Mouse (Mus musculus) myocyte (in vitro differentiated cells): ENCODE results near the gene Pdhx. TPM values are rescaled to one million over a fixed set of nuclear protein-coding genes. Genes with fewer than 3 reads are reported as not detected.

Experiments used
- H3K27me3 ChIP-seq: one replicate; pipeline ENCODE4 v1.6.1; 2011; ENCODE audit not compliant: control insufficient read depth, insufficient read depth, insufficient read length
- H3K36me3 ChIP-seq: one replicate; pipeline ENCODE4 v1.6.1; 2011; ENCODE audit not compliant: control insufficient read depth, insufficient read depth
- H3K4me2 ChIP-seq: one replicate; pipeline ENCODE4 v1.6.1; 2011; ENCODE audit warnings: low read depth, control low read depth
- H3K4me3 ChIP-seq: one replicate; pipeline ENCODE4 v1.5.1; 2011; ENCODE audit warnings: mild to moderate bottlenecking, control low read depth, moderate library complexity
- H3K79me2 ChIP-seq: one replicate; pipeline ENCODE4 v1.6.1; 2011; ENCODE audit not compliant: control insufficient read depth, insufficient read depth
- H3ac ChIP-seq: one replicate; pipeline ENCODE4 v1.6.1; 2011; ENCODE audit not compliant: control insufficient read depth, insufficient read length
- CEBPB ChIP-seq: IDR thresholded peaks from 2 replicates; pipeline ENCODE4 v1.6.1; 2011; ENCODE audit warnings: mild to moderate bottlenecking, moderate library complexity; ENCODE audit not compliant: poor library complexity, insufficient read depth, severe bottlenecking
- E2F4 ChIP-seq: IDR thresholded peaks from one replicate; pipeline ENCODE4 v1.6.1; 2011; ENCODE audit warnings: mild to moderate bottlenecking, control low read depth, moderate library complexity; ENCODE audit not compliant: insufficient read depth
- MAX ChIP-seq: IDR thresholded peaks from one replicate; pipeline ENCODE4 v1.6.1; 2011; ENCODE audit warnings: low read depth, mild to moderate bottlenecking, control low read depth
- MYOD1 ChIP-seq, 3 experiments: IDR thresholded peaks; one replicate each; pipeline ENCODE4 v1.6.1; 2011; ENCODE audit warnings: control low read depth in 2 of 3, low read depth in 2 of 3, mild to moderate bottlenecking in 2 of 3, moderate library complexity in 1 of 3; ENCODE audit not compliant: insufficient read length in 2 of 3, control insufficient read depth in 1 of 3
- MYOG ChIP-seq, 3 experiments: IDR thresholded peaks; one replicate each; pipeline ENCODE4 v1.6.1; 2011; ENCODE audit warnings: control low read depth in 2 of 3, low read depth in 2 of 3, mild to moderate bottlenecking in 2 of 3; ENCODE audit not compliant: insufficient read length in 2 of 3, control insufficient read depth in 1 of 3, insufficient read depth in 1 of 3
- POLR2A ChIP-seq: IDR thresholded peaks from one replicate; pipeline ENCODE4 v1.6.1; 2011; ENCODE audit warnings: low read depth, mild to moderate bottlenecking, control low read depth, moderate library complexity; ENCODE audit not compliant: insufficient read length
- POLR2AphosphoS2 ChIP-seq: IDR thresholded peaks from one replicate; pipeline ENCODE4 v1.6.1; 2011; ENCODE audit warnings: low read depth, control low read depth; ENCODE audit not compliant: insufficient read length
- REST ChIP-seq: IDR thresholded peaks from one replicate; pipeline ENCODE4 v1.6.1; 2011; ENCODE audit warnings: mild to moderate bottlenecking, control low read depth, moderate library complexity; ENCODE audit not compliant: insufficient read depth, insufficient read length
- SRF ChIP-seq: IDR thresholded peaks from one replicate; pipeline ENCODE4 v1.6.1; 2011; ENCODE audit warnings: low read depth; ENCODE audit not compliant: control insufficient read depth, insufficient read length
- TCF12 ChIP-seq: IDR thresholded peaks from one replicate; pipeline ENCODE4 v1.6.1; 2011; ENCODE audit warnings: mild to moderate bottlenecking, control low read depth; ENCODE audit not compliant: poor library complexity, insufficient read depth, severe bottlenecking
- TCF3 ChIP-seq: IDR thresholded peaks from one replicate; pipeline ENCODE4 v1.6.1; 2011; ENCODE audit warnings: low read depth, control low read depth; ENCODE audit not compliant: insufficient read length
- USF1 ChIP-seq: IDR thresholded peaks from one replicate; pipeline ENCODE4 v1.6.1; 2011; ENCODE audit warnings: low read depth, mild to moderate bottlenecking, control low read depth, moderate library complexity
- polyA plus RNA-seq: library from polyadenylated mRNA; unstranded; fragments of >200 nt; fragmentation: generic; extraction: Trizol; gene quantifications from one replicate; pipeline ENCODE4 v1.2.1, GENCODE M21; 2012; ENCODE audit warnings: missing spikeins

Gene Pdhx
- polyA plus RNA-seq, 1 experiment = 37.4 TPM

GRCm38 (mm10) chr2:103058266-103058665, 15.0 kb downstream of the Pdhx start:
- TF ChIP-seq POLR2AphosphoS2 (no peak), SRF (no peak), USF1 (no peak), REST (no peak), E2F4 (no peak), MYOG (IDR thresholded peaks at IDR 0.05; ENCODE audit: control insufficient read depth in 1 of 3, insufficient read depth in 1 of 3, insufficient read length in 2 of 3, low read depth in 2 of 3) (no peak), POLR2A (no peak), TCF3 (no peak), MYOD1 (IDR thresholded peaks at IDR 0.05; ENCODE audit: control insufficient read depth in 1 of 3, insufficient read length in 2 of 3, low read depth in 2 of 3) (no peak), MAX (no peak), TCF12 (no peak), CEBPB (no peak)
- H3K27me3 ChIP-seq = no peaks in the 10 kb centered on the region

GRCm38 (mm10) chr2:103055820-103056219, 17.5 kb downstream of the Pdhx start:
- Histone ChIP-seq H3K4me2 (no peak overlapping the region), H3K79me2 (peaks cover 20% of the 10 kb centered on the region), H3K36me3 (no peaks in the 10 kb centered on the region), H3K4me3 (no peak overlapping the region), H3K27me3 (no peaks in the 10 kb centered on the region), H3ac (no peak overlapping the region)
- TF ChIP-seq MYOG (IDR thresholded peaks at IDR 0.05; ENCODE audit: control insufficient read depth in 1 of 3, insufficient read depth in 1 of 3, insufficient read length in 2 of 3, low read depth in 2 of 3) = no peak
- TF ChIP-seq SRF = no peak
- TF ChIP-seq TCF3 = no peak
- TF ChIP-seq MAX = no peak
- no peak for TF ChIP-seq CEBPB
- no peak for TF ChIP-seq USF1
- TF ChIP-seq MYOD1 (IDR thresholded peaks at IDR 0.05; ENCODE audit: control insufficient read depth in 1 of 3, insufficient read length in 2 of 3, low read depth in 2 of 3) = no peak
- TF ChIP-seq POLR2A = no peak
- TF ChIP-seq TCF12 = no peak
- TF ChIP-seq E2F4 = no peak
- TF ChIP-seq REST = no peak
- no peak for TF ChIP-seq POLR2AphosphoS2

More at GRCm38 (mm10) chr2:103058266-103058665, 15.0 kb downstream of the Pdhx start:
- H3ac ChIP-seq = no peak overlapping the region
- H3K79me2 ChIP-seq = peaks cover 42% of the 10 kb centered on the region
- no peaks in the 10 kb centered on the region for H3K36me3 ChIP-seq
- no peak overlapping the region for H3K4me2 ChIP-seq
- H3K4me3 ChIP-seq = no peak overlapping the region

DNA sequence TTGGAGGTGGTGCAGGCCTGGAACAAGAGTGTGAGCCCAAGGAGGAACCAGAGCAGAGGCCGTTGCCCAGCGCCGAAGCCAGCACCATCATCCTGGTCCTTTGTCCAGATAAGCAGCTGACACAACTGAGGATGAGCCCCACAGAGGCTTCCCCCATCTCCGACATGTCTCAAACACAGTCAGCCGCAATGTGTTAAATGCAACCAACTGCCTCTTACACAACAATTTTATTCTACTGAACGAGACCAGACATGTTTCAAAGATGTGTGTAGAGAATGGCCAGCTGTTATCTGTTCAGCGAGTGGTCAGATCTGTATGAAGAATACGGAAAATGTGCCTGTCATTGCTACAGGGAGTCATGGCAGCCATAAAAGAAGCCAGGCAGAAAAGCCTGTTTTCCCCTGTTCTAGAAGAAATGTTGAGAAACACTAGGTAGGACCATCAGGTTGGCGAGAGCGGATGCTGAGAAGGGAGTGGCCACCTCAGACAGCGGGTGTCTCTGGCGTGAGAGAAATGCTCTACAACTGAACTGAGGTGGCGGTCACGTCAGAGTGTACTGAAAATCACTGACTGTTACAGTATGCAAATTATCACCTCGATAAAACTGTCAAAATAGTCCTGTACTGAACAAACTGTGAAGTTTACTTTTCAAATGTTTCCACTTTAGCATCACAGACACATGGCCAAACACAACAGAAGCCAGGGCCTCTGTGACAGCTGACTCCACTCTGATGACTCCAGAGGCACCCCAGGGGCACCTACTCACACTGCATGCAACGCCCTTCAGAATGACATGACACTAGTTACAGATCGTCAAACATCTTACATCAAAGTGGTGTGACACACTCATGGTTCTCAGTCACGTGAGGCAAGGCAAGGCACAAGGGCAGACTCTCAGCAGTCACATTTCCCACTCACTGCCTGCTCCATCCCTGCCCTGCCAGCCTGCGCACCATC, 21.1 kb downstream of the Pdhx start:
- Histone ChIP-seq H3K79me2 (no peaks in the 10 kb centered on the region), H3K36me3 (no peaks in the 10 kb centered on the region), H3K4me3 (no peak overlapping the region), H3K4me2 (no peak overlapping the region), H3K27me3 (no peaks in the 10 kb centered on the region), H3ac (no peak overlapping the region)
- no peak for TF ChIP-seq MYOG (IDR thresholded peaks at IDR 0.05; ENCODE audit: control insufficient read depth in 1 of 3, insufficient read depth in 1 of 3, insufficient read length in 2 of 3, low read depth in 2 of 3)
- TF ChIP-seq USF1 = no peak
- TF ChIP-seq SRF = no peak
- TF ChIP-seq POLR2AphosphoS2 = no peak

DNA sequence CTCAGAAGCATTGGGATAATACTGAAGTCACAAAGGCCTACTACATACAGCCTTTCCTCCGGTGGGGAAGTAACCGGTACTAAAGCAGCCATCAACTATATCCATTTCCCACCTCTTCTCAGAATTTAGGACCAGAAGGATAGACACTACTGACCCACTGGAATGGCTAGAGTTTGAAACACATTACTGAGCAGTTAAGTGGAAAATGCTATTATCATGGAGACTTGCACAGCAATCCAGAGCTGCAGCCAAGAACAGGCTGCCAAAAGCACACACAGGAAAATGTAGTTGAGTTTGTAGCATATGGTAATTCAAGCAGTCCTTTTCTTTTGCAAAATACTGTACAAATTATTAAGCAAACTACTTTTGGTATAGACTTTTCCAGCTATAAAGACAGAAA, 28.0 kb downstream of the Pdhx start:
- no peak overlapping the region for H3K4me3 ChIP-seq
- no peak overlapping the region for H3K4me2 ChIP-seq
- H3K79me2 ChIP-seq = no peaks in the 10 kb centered on the region
- no peaks in the 10 kb centered on the region for H3K27me3 ChIP-seq
- TF ChIP-seq REST = no peak
- no peak for TF ChIP-seq SRF
- TF ChIP-seq MYOG (IDR thresholded peaks at IDR 0.05; ENCODE audit: control insufficient read depth in 1 of 3, insufficient read depth in 1 of 3, insufficient read length in 2 of 3, low read depth in 2 of 3) = no peak
- no peak for TF ChIP-seq POLR2AphosphoS2
- no peak for TF ChIP-seq MAX
- TF ChIP-seq CEBPB = no peak
- H3K36me3 ChIP-seq = no peaks in the 10 kb centered on the region
- H3ac ChIP-seq = no peak overlapping the region

DNA sequence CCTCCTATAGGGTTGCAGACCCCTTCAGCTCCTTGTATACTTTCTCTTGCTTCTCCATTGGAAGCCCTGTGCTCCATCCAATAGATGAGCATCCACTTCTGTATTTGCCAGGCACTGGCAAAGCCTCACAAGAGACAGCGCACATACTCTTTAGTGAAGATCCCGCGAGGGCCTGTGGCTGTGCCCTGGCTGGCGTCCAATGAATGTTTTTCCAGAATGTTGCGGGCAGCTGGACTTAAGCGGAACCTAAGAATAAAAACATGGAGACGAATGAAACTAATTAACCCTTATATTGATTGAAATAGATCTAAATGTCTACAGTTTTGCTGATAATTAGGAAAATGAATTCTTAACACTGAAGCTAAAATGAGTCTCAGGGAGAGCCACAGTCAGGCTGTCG, 32.4 kb downstream of the Pdhx start:
- no peak overlapping the region for H3ac ChIP-seq
- peaks cover 18% of the 10 kb centered on the region for H3K36me3 ChIP-seq
- no peak overlapping the region for H3K4me2 ChIP-seq
- H3K4me3 ChIP-seq = no peak overlapping the region
- H3K79me2 ChIP-seq = no peaks in the 10 kb centered on the region
- H3K27me3 ChIP-seq = no peaks in the 10 kb centered on the region
- no peak for TF ChIP-seq TCF12
- TF ChIP-seq MYOD1 (IDR thresholded peaks at IDR 0.05; ENCODE audit: control insufficient read depth in 1 of 3, insufficient read length in 2 of 3, low read depth in 2 of 3) = no peak
- TF ChIP-seq POLR2AphosphoS2 = no peak
